Mouse (Mus musculus): ENCODE measurements around the gene Brinp2.

Gene Brinp2

GRCm38 (mm10) chr1:158328839-158329238, 27.3 kb downstream of the Brinp2 start:
- TF ChIP-seq GATA4 (IDR thresholded peaks at IDR 0.05; ENCODE audit: insufficient replicate concordance, low read length) = no peak

GRCm38 (mm10) chr1:158328126-158328525, 28.0 kb downstream of the Brinp2 start:
- no peak for TF ChIP-seq GATA4 (IDR thresholded peaks at IDR 0.05; ENCODE audit: insufficient replicate concordance, low read length)

- TF ChIP-seq GATA4 (IDR thresholded peaks at IDR 0.05; ENCODE audit: insufficient replicate concordance, low read length) = no peak
Observed at GRCm38 (mm10) chr1:158323325-158323724, 32.8 kb downstream of the Brinp2 start.

GRCm38 (mm10) chr1:158310426-158311156, 45.5 kb downstream of the Brinp2 start:
- no peak for TF ChIP-seq GATA4 (IDR thresholded peaks at IDR 0.05; ENCODE audit: insufficient replicate concordance, low read length)

DNA sequence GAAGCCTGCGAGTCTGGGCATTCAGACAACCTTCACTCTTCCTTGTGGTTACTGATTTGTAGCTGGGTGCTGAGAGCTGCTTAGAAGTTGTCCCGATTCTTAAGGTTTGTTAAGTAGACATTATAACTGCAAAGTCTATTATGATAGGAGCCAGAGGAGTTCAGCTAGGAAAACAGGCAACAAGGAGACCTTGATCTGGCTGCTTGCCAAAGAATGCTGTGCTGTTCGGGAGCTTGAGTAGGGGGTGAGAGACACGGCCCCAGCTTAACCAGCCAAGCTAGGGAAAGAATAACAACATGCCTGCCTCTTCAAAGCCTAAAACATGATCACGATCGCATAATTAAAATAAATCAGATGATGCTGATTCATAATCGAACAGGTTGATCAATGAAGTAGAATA, 59.1 kb downstream of the Brinp2 start:
- TF ChIP-seq GATA4 (IDR thresholded peaks at IDR 0.05; ENCODE audit: insufficient replicate concordance, low read length) = no peak

DNA sequence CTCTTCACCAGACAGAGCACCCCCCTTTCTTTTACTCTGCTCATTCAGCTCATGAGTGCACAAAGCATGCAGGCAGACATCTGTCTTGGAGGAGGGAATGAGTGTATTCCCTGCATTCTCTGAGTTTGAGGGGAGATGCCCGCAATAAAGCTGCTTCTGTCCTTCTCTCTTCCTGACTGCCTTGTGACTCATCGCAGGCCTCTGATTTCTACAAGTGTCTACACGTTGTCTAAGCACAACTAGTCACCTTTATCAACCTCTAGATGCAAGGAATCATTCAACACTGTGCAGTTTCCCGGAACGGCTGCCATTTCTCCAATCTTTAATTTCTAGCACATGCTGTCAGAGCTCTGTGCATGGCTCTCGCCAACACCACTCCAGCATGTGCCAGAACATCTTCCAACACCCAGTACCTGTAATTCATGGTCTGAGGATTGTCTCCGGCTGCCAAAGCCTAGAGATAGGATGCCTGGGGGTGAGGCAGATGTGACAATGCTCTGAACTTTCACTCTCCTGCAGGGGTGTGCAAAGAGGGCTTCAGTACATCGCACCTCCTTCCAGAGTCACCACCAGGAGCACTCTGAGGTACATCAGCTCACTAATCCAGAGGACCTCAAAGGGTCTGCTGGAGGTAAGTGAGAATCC, 59.7 kb downstream of the Brinp2 start:
- TF ChIP-seq GATA4 (IDR thresholded peaks at IDR 0.05; ENCODE audit: insufficient replicate concordance, low read length) = no peak

DNA sequence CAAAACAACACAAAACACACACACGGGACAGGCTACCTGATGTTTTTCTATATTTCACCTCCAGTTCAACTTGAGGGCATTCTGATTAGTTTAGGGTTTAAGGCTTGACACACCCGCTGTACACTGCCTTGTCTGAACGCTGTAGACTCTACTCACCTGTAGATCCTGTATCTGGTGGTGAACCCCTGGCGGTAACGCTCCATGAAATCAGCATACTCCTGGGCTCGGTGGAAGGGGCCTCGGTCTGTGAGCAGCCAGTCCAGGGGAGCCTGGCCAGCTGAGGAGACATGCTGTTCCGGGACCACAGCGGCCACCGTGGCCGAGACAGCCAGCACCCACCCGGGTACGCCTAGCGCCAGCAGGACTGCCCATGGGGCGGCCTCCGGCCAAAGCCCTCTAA, 60.9 kb downstream of the Brinp2 start:
- no peak for TF ChIP-seq GATA4 (IDR thresholded peaks at IDR 0.05; ENCODE audit: insufficient replicate concordance, low read length)

DNA sequence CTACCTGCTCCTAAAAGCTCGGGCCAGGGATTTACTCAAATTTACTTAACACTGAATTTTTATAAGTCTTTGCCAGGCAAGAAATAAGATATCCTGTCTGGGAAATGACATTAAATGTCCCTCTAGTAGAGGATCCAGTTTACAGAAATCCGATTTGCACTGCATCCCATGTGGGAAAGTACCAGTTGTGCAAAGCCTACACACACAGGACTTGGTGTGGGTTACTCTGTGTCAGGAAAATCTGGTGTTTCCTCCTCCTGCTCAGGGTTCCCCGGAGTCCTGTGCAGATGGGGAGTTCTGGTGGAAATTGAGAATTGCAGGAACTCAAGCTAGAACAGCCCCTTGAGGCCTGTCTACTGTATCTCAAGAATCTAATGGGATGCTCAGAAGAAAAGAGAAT, 70.9 kb downstream of the Brinp2 start:
- no peak for TF ChIP-seq GATA4 (IDR thresholded peaks at IDR 0.05; ENCODE audit: insufficient replicate concordance, low read length)

- TF ChIP-seq GATA4 (IDR thresholded peaks at IDR 0.05; ENCODE audit: insufficient replicate concordance, low read length) = no peak
Observed at GRCm38 (mm10) chr1:158283869-158284268, 72.3 kb downstream of the Brinp2 start.

DNA sequence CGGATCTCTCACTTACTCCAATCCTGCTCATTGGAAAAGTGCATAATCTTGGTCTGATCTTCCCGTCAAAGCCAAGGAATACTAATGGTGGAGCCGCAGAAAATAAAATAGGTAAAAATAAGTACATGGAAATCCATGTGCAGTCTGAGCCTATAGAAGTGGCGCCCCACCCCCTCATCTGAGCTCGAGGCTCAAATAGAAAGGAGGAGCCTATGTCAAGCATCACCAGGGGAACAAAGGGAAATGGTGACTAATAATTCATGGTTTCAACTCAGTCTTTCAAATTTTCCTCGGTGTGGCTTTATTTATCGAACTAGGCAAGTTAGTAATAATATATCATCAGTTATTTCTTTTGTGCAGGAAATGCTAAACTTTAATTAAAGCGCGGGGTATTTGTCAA, 84.1 kb downstream of the Brinp2 start:
- TF ChIP-seq GATA4 (IDR thresholded peaks at IDR 0.05; ENCODE audit: insufficient replicate concordance, low read length) = no peak

DNA sequence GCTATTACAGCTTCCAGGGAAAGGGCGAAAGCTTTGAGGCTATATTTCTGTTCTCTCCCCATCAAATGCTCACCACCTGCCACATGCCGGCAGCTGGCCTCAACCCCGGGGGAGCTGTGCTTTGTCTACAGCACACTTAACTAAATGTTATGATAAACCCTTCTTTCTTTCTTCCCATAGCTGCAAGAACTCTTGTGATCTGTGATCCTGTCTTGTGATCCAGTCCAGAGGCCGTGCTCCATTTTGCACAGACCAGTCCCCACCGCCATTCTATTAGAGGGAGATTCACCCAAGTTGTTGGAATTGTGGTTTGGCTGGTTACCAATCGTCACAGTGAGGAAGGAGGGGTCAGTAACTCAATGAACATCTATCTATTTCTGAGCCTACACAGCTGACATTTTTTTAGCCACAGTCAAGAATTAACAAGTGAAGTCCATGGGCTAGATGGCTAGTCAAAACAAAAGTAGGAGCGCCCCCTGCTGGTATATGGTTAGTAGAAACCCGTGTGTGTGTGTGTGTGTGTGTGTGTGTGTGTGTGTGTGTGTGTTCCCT, 89.0 kb downstream of the Brinp2 start:
- no peak for TF ChIP-seq GATA4 (IDR thresholded peaks at IDR 0.05; ENCODE audit: insufficient replicate concordance, low read length)

DNA sequence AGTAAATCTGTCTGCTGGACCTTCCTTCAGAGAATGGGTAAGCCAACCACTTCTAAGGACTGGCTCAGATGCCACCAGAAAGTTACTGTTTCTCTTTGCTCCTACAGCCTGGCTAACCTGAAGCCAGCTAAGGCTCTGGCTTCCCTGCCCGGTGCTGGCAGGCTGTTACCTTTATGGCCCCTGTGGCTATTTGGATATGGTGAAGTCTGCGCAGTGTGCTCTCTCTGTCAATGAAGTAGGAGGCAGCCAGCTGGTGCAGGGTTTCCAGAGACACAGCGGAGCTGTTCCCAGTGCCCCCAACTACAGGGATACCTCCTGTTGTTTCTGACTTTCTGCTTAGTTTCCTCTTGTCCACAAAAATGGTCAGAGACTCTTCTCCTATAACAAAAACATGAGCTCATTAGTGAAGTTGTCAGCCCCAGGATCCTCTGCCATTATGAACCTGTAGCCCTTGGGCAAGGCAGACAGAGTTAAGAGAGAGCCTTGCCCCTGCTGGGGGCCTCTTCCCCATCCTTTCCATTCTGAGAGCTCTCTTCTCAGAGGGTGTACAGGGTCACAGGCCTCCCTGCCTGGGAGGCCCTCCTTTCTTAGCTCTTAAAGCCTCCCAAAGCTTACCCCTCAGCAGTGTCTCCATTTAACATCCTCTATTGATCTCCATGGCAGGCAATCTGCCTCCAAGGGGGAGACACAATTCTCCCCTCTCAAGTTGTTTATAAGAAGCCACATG, 89.7 kb downstream of the Brinp2 start:
- no peak for TF ChIP-seq GATA4 (IDR thresholded peaks at IDR 0.05; ENCODE audit: insufficient replicate concordance, low read length)

DNA sequence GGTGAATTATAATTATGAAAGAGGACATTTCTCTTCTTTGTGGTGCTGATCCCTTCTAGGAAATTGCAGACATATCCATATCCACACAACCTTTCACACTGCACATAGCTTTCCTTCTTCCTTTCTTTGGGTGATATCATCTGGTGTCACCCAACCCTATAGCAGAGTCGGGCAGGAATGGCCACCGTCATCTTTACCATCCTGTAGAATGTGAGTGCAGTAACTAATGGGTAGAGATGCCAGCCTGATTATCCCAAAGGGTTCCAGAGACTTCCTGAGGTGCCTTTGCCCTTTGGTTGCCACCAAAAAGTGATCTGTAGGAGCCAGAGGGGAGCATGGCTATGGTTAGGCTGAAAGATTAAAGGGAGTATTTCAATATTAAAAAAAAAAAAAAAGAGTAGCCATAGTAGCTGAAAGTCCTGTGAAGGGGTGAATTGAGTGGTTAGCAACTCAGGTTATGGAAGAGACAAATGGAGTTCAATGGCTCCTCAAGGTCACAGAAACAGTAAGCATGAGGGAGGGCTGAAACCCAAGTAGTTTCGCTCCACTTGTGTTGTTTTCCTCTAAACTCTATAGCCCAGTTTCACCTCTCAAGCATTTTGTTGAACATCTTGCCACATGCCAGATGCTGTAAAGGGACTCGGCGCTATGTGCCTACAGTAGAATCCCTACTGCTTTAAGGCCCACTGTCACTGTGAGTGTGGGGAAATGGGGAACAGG, 96.5 kb downstream of the Brinp2 start:
- TF ChIP-seq GATA4 (IDR thresholded peaks at IDR 0.05; ENCODE audit: insufficient replicate concordance, low read length) = no peak

DNA sequence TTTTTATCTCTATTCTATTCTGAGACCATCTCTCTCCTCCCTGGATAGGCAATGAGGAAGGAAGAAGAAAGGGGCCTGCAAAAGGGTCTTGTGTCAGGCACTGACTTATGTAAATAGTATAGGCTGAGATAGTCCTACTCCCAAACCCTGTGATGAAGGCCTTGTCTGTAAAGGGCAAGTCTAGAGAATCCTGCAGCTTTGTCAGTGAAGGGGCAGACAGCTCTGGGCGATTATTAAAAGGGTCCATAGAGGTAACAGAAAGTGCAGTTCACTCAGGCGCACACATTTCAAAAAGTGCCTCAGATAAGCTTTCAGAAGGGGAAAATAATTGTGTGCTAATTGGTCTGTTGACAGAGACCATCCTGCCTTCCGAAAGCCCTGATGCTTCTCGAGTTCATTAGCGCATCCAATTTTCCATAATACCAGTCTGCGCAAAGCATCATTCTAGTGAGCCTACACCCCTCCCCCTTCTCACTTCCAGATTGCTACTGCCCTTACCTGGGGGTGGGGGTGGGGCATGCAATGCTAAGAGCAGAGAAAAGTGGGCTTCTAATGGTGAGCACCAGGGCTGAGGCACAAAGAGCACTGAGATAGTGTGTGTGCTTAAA, 97.3 kb downstream of the Brinp2 start:
- TF ChIP-seq GATA4 (IDR thresholded peaks at IDR 0.05; ENCODE audit: insufficient replicate concordance, low read length) = no peak

All from liver, adult (tissue).